Mouse (Mus musculus) stomach, embryonic 16.5 days (tissue): ENCODE data around the gene Prkca. TPM values are rescaled to one million over a fixed set of nuclear protein-coding genes. Genes with fewer than 3 reads are reported as not detected.
"Not testable (repeated sequence)": the region's sequence is repeated elsewhere in the genome, so short reads cannot be mapped to it uniquely, and the experiment has no call there.

ENCODE experiments used
- ATAC-seq: fragments of 200-750 bp; cut with Nextera tagmentation; 2 replicates; pipeline ENCODE4 v1.8.0; 2017; ENCODE audit warnings: moderate number of reproducible peaks, moderate TSS enrichment; ENCODE audit not compliant: insufficient read depth, low FRiP score
- H3K27ac ChIP-seq: fragments of 300-500 bp; sonication (generic); 2 replicates; pipeline ENCODE4 v1.5.1; 2014; ENCODE audit warnings: low read length
- H3K27me3 ChIP-seq: fragments of 300-500 bp; sonication (generic); 2 replicates; pipeline ENCODE4 v1.6.1; 2014; ENCODE audit warnings: low read length, control low read depth, mixed read lengths; ENCODE audit not compliant: control insufficient read depth, insufficient read depth
- H3K36me3 ChIP-seq: fragments of 300-500 bp; sonication (generic); 2 replicates; pipeline ENCODE4 v1.6.1; 2014; ENCODE audit warnings: low read length; ENCODE audit not compliant: control insufficient read depth, insufficient read depth
- H3K4me1 ChIP-seq: fragments of 300-500 bp; sonication (generic); 2 replicates; pipeline ENCODE4 v1.6.1; 2014; ENCODE audit warnings: low read length, control low read depth, mixed read lengths; ENCODE audit not compliant: control insufficient read depth, insufficient read depth
- H3K4me2 ChIP-seq: fragments of 300-500 bp; sonication (generic); 2 replicates; pipeline ENCODE4 v1.6.1; 2014; ENCODE audit warnings: low read depth, low read length, mixed read lengths
- H3K4me3 ChIP-seq: fragments of 300-500 bp; sonication (generic); replicated peaks from 2 replicates; pipeline ENCODE4 v1.5.1; 2014; ENCODE audit warnings: mild to moderate bottlenecking, low read length
- H3K9ac ChIP-seq: fragments of 300-500 bp; sonication (generic); 2 replicates; pipeline ENCODE4 v1.6.1; 2014; ENCODE audit warnings: low read length
- H3K9me3 ChIP-seq: fragments of 300-500 bp; sonication (generic); replicated peaks from 2 replicates; pipeline ENCODE4 v1.6.1; 2016; ENCODE audit warnings: low read length, control low read depth; ENCODE audit not compliant: control insufficient read depth
- WGBS: fragments of 180-500 bp; shearing (Covaris S2); extraction: QIAGEN DNeasy Blood & Tissue Kit; methylation state at CpG from one replicate; pipeline ENCODE4 v1.1.7; 2014; 5-methylcytosine and 5-hydroxymethylcytosine counted together
- polyA plus RNA-seq: library from polyadenylated mRNA; unstranded; fragments of >200 nt; fragmentation: Nextera tagmentation; extraction: Ambion mirVana; gene quantifications from 2 replicates; pipeline ENCODE4 v1.2.1, GENCODE M21; 2015

Prkca gene
- polyA plus RNA-seq, 1 experiment from 2014 or later: 6.5 TPM

DNA sequence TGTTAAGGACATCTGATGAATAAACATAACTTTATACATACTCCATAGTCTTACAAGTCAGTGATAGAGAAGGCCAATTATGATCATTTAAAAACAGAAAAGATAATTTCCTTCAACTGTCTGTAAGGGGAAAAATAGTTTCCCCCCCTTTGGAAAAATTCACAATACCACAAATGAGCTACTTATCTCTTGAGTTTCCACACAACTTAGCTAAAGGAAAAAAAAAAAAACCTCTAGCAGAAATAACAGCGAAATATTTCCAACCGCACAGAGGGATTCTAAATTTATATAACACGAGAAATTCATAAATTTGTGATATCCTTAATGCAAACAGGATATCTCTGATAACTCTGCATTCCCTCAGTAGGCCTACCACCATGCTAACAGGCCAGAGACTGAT lies 252.5 kb downstream of the Prkca start:
- ATAC-seq: no peak
- no peaks in the 10 kb centered on the region for H3K9me3 ChIP-seq
- H3K4me2 ChIP-seq: no peak overlapping the region
- no peaks in the 10 kb centered on the region for H3K27me3 ChIP-seq
- no peak overlapping the region for H3K4me3 ChIP-seq
- no peaks in the 10 kb centered on the region for H3K4me1 ChIP-seq
- H3K9ac ChIP-seq: no peak overlapping the region
- H3K36me3 ChIP-seq: no peaks in the 10 kb centered on the region
- 82% methylated on average over 3 of the region's 3 CpGs for WGBS
- no peak overlapping the region for H3K27ac ChIP-seq

DNA sequence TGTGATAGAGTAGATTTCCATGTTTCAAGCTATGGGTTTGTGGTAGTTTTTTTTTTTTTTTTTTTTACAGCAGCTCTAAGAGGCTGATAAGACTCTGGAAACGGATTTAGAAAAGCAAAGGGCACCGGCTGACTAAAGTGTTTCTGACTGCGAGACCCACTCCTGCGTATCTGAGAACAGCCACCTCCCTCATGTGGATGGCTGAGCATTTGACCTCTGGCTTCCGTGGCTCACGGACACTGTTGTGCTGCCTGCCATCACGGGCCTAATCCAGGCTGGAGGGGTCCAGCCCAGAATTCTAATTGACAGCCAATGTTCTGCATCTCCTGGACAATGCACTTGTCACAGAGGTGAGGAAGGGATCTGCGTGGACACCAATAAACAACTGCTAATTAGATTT lies 253.0 kb downstream of the Prkca start:
- Histone ChIP-seq H3K36me3 (no peaks in the 10 kb centered on the region), H3K4me2 (no peak overlapping the region), H3K9me3 (no peaks in the 10 kb centered on the region), H3K27me3 (no peaks in the 10 kb centered on the region), H3K9ac (no peak overlapping the region), H3K27ac (no peak overlapping the region), H3K4me1 (no peaks in the 10 kb centered on the region), H3K4me3 (no peak overlapping the region)
- no peak for ATAC-seq
- WGBS: 49% methylated on average over 8 of the region's 8 CpGs

DNA sequence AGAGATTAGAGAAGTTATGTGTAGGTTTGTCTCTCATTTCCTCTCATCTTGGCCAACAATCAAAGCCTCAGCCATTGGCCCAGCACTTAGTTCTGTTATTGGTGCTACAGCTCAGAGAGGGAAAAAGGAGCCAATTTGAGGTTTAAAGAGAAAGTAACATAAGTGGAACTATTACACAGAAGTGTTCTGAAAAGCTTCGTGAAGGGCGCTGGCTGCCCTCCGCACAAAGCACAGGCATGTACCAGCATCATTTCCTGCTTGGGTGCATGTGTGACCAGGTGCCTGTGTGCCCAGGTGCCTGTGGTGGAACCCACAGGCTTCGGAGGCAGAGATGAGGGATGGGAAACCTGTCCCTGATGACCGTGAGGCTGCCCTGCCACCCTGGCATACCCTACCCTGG lies 255.7 kb downstream of the Prkca start:
- Histone ChIP-seq H3K4me3 (no peak overlapping the region), H3K36me3 (no peaks in the 10 kb centered on the region), H3K9ac (no peak overlapping the region), H3K27me3 (no peaks in the 10 kb centered on the region), H3K27ac (no peak overlapping the region), H3K4me2 (no peak overlapping the region), H3K9me3 (no peaks in the 10 kb centered on the region), H3K4me1 (no peaks in the 10 kb centered on the region)
- 95% methylated on average over 5 of the region's 5 CpGs for WGBS
- ATAC-seq: no peak

DNA sequence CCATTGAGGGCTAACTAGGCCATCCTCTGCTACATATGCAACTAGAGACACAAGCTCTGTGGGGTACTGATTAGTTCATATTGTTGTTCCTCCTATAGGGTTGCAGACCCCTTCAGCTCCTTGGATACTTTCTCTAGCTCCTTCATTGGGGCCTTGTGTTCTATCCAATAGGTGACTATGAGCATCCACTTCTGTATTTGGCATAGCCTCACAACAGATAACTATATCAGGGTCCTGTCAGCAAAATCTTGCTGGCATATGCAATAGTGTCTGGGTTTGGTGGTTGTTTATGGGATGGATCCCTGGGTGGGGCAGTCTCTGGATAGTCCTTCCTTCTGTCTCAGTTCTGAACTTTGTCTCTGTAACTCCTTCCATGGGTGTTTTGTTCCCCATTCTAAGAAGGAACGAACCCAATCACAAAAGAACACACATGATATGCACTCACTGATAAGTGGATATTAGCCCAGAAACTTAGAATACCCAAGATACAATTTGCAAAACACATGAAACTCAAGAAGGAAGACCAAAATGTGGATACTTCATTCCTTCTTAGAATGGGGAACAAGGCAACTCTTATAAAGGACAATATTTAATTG lies 256.5 kb downstream of the Prkca start:
- not testable (repeated sequence) for H3K4me1 ChIP-seq, H3K27me3 ChIP-seq, H3K36me3 ChIP-seq, ATAC-seq, H3K4me2 ChIP-seq, H3K9me3 ChIP-seq, H3K27ac ChIP-seq, H3K9ac ChIP-seq, H3K4me3 ChIP-seq
- 71% methylated on average over 1 of the region's 1 CpGs for WGBS

DNA sequence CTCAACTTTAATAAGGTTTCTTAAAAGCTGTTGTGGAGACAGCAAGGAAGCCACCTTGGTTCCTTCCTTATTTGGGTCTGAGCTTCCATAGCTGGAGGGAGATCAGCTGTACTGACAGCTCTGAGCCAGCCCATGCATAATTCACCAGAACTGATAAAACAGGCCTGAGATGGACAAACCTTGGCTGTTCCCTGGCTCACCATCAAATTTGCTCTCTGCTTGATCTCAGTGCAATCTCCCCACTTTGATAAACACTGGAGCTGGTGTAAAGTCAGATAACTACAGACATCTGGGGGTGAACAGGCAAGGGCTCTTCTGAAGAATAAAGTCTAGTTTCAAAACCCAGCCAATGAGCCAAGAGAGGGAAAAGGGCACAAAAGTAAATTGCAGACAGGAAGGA lies 261.1 kb downstream of the Prkca start:
- Histone ChIP-seq H3K36me3 (no peaks in the 10 kb centered on the region), H3K27me3 (no peaks in the 10 kb centered on the region)
- ATAC-seq: no peak

DNA sequence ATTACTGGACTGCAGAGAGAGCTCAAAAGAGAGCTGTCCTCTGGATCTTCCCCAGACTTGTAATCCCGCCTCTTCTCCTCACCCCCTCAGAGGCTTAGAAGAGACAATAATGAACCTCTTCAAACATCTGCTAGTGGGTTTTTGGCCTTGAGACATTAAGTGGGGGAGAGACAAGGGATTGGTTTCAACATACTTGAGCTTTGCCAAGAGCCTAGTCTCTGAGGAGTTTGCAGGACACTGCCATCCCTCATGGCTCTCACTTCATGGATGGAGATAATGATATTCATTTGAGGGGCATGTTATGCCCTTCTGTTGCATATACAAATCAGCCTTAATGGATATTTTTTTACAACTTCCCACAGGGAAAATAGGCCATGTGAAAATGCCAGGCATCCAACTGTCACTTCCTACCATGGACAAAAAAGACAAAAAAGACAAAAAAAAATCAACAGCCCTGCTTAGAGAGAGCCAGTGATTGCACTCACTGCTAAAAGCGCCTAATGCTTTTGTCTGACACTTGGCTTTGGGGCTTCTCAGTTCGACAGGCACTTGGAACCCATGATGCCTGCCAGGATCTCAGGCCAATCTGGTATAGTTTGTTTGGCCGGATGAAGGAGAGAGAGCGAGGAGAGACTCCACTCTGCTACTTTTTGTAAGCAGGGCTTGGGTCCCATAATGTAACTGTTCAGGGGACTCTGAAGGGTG lies 263.6 kb downstream of the Prkca start:
- H3K4me1 ChIP-seq: no peaks in the 10 kb centered on the region
- no peaks in the 10 kb centered on the region for H3K27me3 ChIP-seq
- H3K4me3 ChIP-seq: no peak overlapping the region
- H3K9me3 ChIP-seq: no peaks in the 10 kb centered on the region
- WGBS: 85% methylated on average over 5 of the region's 5 CpGs
- no peaks in the 10 kb centered on the region for H3K36me3 ChIP-seq
- no peak for ATAC-seq
- no peak overlapping the region for H3K9ac ChIP-seq
- H3K4me2 ChIP-seq: no peak overlapping the region
- H3K27ac ChIP-seq: no peak overlapping the region

More for the DNA sequence above, 261.1 kb downstream of the Prkca start:
- Histone ChIP-seq H3K4me2 (no peak overlapping the region), H3K4me3 (no peak overlapping the region), H3K9me3 (no peaks in the 10 kb centered on the region), H3K27ac (no peak overlapping the region), H3K4me1 (no peaks in the 10 kb centered on the region), H3K9ac (no peak overlapping the region)

DNA sequence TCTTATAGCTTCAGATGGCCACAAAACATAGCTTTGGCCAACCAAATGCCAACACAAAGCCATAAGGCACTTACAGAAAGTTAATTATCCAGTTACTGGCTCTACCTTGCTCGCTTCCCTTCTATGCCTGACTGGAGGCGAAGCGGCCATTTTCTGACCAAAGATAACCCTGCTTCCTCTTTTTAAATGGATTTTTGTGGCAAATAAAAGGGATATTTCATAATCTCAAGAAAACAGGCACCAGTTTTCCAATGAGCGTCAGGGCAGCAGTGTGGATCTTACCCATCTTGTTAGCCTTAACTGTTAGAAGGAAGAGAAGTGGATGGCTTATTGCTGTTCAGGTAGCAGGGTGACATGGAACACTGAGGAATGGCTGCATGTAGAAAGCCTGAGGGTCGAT lies 264.3 kb downstream of the Prkca start:
- Histone ChIP-seq H3K4me3 (no peak overlapping the region), H3K9me3 (no peaks in the 10 kb centered on the region), H3K4me2 (no peak overlapping the region), H3K4me1 (no peaks in the 10 kb centered on the region), H3K27me3 (no peaks in the 10 kb centered on the region), H3K9ac (no peak overlapping the region), H3K27ac (no peak overlapping the region), H3K36me3 (no peaks in the 10 kb centered on the region)
- ATAC-seq: no peak
- 88% methylated on average over 5 of the region's 5 CpGs for WGBS

DNA sequence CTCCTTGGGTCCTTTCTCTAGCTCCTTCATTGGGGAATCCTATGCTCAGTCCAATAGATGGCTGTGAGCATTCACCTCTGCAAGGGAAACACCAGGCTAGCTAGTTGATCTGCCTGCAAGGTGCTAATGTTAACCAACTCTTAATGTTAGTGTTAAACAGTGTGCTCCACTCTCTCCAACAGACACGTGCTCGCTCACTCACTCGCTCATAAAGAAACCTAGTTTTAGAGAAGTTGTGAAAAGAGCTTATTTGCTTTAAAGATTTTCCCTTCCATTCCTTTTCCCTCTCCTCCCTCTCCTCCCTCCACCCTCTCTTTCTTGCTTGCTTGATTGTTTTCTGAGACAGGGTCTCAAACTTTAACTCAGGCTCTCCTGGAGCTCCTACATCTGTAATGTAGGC lies 266.2 kb downstream of the Prkca start:
- H3K9me3 ChIP-seq: no peaks in the 10 kb centered on the region
- H3K27me3 ChIP-seq: no peaks in the 10 kb centered on the region
- H3K4me3 ChIP-seq: no peak overlapping the region
- WGBS: 80% methylated on average over 3 of the region's 3 CpGs
- H3K4me1 ChIP-seq: no peaks in the 10 kb centered on the region
- H3K27ac ChIP-seq: no peak overlapping the region
- no peaks in the 10 kb centered on the region for H3K36me3 ChIP-seq
- no peak overlapping the region for H3K9ac ChIP-seq
- H3K4me2 ChIP-seq: no peak overlapping the region
- ATAC-seq: no peak

DNA sequence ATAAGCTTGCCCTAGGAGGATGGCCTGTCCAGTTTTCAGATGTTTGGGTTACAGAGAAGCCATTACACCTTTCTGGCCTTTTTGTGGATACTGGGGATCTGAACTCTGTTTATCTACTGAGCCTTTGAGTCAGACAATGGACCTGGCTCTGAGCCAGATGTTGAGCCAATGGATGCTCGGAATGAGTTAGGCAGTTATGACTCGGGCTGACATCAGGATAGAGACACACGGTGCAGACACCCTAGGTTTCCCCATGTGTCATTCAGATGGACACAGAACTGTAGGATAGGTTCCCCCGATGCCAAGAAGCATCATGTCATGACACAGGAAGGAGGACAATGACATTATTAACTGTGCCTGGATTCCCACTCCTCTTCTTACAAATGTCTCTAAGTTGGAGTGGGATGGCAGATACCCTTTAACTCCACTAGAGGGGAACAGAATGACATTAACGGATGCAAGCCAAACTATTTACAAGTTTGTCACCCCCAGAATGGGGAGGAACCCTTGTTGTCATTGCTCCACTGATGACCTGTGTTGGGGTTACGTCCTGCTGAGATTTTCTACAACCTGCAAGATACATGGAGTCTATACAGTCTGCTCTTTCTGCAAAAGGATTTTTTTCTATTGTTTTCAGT lies 271.0 kb downstream of the Prkca start:
- Histone ChIP-seq H3K4me2 (no peak overlapping the region), H3K27me3 (no peaks in the 10 kb centered on the region), H3K9ac (no peak overlapping the region), H3K9me3 (no peaks in the 10 kb centered on the region), H3K4me1 (no peaks in the 10 kb centered on the region), H3K36me3 (no peaks in the 10 kb centered on the region), H3K27ac (no peak overlapping the region), H3K4me3 (no peak overlapping the region)
- ATAC-seq: no peak
- WGBS: 64% methylated on average over 6 of the region's 6 CpGs
